Mouse (Mus musculus) retina, postnatal 7 days (tissue): ENCODE data around the gene Kif12.

Experiments
- DNase-seq: peaks from one replicate; pipeline ENCODE4 v3.0.0-alpha.2; 2012; ENCODE audit warnings: low read depth, low spot score

The Kif12 gene

DNA sequence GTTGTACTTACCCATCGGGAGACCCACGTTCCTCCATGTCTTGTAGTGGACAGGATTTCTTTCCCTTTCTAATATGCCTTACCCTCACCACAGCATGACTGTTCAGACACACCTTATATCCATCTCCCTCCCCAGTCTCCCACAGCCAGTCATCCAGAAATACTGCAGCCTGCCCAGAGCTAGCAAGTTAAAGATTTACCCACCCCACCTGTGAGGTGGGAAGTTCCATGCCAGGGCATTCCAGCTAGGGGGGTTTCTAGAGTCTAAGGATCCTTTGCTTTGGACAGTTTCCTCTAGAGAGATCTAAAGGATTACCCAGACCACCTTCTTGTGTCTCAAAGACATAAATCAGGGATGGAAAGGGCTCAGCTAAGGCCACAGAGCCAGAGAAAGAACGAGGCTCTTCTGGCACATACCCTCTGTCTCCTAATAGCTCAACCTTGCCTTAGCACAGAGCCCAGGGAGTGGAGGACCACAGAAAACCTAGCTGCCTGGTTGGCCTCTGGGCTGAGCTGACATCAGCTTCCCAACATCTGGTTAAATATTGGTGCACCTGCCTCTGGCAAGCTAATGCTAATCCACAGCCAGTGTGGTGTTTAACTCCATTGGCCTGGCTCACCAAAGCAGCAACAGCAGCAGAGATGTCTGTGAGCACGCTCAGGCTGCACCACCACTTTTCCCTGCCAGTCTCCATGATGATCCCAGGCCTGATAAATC is at the start of gene Kif12:
Gene Kif12 (minus strand): TSS at position 163 of the 717 bp plus-strand sequence.
- no peak for DNase-seq

DNA sequence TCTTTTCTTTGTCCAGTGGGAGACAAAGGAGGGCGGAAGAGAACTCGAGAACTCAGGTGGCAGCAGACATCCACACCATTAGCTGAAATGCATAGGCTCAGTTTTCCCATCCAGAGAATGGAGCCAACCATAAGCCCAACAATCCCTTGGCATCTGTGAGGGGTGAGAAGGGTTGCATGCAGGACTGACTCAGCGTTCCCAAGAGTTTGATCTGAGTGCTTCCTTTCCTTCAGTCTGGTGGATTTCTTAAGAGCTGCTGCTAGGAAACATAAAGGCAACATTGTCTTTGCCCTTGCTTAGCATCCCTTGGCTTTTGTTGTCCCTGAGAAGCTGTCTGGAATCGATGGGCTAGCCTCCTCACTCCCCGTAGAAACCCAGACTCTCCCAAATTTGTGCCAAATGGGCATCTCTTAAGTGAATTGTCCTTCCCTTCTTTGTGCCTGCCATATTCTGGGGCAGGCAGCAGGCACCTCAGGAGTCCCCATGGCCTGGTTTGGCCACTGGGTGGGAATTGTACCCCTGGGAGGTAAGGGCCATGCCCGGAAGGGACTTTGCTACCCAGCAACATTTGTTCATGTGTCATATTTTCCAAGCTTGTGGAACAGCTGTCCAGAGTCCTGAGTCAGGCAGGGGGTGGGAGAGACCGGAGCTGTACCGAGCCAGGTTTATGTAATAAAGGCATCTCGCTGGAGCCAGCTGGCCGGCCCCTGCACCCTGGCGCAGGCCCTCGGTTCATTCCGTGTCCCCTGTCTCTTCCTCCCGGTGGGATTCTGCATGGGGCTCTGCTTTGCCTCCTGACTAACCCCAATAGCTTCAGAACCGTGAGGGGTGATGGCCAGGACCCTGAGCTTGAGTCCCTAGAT is 49.4 kb upstream of the Kif12 start:
- no peak for DNase-seq

GRCm38 (mm10) chr4:63219635-63220034 is 47.7 kb upstream of the Kif12 start:
- DNase-seq = no peak

DNA sequence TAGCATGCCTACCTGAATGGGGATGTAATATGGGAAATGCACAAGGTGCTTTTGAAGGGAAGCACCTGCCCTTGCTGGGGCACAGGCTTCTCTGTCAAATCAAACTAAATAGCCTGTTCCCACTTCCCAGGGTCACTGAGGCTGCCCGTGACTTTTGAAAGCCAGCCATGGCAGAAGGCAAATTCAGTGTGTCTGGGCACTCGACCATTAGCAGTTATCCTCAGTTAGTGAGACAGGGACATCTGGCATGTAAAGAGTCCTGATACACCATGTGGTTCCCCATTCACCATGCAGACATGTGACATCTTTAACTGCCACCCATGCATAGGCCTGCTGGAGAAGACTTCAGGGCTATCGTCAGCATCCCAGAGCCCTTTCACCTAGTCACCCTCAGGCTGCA is 47.1 kb upstream of the Kif12 start:
- DNase-seq = no peak

DNA sequence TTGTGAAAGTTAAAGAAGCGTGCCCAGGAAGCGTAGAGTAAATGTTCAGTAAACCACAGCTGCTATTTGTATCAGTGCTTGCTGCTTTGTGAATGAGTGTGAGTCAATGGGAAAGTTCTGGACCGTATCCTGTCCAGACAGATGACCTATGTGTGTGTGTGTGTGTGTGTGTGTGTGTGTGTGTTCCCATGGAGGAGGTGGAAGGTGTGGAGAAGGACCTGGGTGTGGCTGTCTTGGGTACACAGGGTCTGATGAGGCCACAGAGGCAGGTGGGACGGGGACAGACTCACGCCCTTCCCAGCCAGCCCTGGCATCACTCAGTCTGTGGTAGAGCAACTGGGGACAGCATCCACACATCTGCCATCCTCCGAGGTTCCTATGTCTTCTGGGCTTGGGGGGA is 45.6 kb upstream of the Kif12 start:
- no peak for DNase-seq

DNA sequence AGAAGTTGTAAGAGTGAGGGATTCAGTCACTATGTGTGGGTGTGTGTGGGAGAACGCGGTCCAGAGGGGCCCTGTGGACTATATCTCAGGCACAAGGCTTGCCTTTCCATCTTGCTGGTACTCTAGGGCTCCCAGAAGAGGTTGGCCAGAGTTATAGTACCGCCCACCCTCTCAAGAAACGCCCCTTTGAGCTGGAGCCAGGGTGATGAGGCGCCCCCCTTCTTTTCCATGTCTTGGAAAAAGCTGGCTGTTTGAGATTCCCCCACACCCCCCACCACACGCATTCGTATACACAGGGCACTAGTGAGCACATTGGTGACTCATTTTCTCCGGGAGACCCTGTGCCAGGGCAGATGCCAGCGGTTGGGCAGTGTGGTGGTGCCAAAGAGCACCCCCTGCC is 44.6 kb upstream of the Kif12 start:
- DNase-seq = no peak

- DNase-seq = no peak
Observed at GRCm38 (mm10) chr4:63215993-63216531, 44.1 kb upstream of the Kif12 start.

- DNase-seq = peak; percentile 48
Observed at GRCm38 (mm10) chr4:63215185-63215992, 43.5 kb upstream of the Kif12 start.

- DNase-seq = no peak
Observed at GRCm38 (mm10) chr4:63213907-63214621, 42.1 kb upstream of the Kif12 start, which contains the start of gene Col27a1. Gene Col27a1, plus strand, starts transcription at chr4:63214004.

DNA sequence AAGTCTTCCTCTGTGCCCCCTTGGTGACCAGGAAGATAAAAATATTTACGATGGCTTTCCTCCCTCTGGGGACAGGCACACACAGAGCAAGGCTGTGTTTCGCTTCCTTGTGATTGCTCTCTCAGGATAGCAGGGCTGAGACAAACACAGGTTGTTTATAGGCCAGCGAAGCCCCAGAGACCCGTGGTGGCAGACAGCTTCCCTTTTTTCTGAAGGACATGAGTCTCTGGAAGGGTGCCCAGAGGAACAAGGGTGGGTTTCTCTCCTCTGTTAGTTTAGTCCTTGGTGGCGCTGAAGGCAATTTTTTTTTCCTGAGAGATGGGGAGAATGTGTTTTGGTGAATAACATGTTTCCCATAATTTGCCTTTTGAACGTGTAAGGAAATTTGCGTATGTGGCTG is 33.7 kb upstream of the Kif12 start:
- DNase-seq = no peak

GRCm38 (mm10) chr4:63203874-63204273 is 31.9 kb upstream of the Kif12 start:
- DNase-seq = no peak

- no peak for DNase-seq
Observed at GRCm38 (mm10) chr4:63199366-63199765, 27.4 kb upstream of the Kif12 start.

GRCm38 (mm10) chr4:63194366-63194765 is 22.4 kb upstream of the Kif12 start:
- DNase-seq = no peak

DNA sequence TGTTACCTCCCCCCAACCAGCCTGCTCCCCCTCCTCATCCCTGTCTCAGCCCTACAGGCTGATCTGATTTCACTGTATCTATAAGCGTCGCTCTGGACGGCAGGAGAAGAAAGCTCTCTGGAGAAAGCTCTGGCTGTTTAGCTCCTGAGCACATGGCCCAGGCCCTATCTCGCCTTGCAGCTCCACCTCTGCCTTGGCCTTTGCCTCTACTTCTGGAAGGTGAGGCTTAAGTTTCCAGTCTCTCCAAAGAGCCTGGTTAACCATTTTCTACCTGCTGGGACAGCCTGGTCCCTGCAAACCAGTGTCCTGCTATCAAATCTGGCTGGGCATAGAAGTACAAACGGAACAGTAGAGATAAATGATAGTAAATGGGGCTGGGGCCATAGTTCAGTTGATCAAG is 19.7 kb upstream of the Kif12 start:
- DNase-seq = no peak

DNA sequence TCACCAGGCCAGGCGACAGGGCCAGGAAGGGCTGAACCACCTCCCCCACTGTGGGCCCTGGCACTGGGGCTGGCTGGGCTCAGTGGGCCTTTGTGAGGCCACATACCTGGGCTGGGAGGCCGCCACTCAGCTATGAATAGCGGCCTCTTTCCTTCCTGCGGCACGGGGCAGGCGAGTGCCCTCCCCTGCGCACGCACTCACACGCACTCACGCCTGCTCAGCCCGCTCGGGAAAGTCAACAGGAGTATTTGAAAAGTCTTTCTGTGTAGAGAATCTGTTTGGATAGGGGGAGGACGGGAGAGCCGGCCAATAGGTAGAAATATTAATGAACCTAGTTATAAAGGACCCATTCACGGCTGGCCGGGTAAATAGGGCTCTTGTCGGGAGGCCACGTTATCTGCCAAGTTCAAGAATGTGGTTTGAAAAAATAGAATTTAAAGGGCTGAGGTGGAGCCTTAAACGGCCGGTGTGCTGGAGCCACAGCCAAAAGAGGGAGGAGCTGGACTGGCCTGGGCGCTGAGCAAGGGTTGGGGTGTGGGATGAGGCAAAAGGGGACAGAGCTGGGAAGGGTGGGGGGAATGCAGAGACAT is 14.4 kb upstream of the Kif12 start:
- DNase-seq = no peak

GRCm38 (mm10) chr4:63181556-63181955 is 9.6 kb upstream of the Kif12 start:
- DNase-seq = peak; percentile 42

DNA sequence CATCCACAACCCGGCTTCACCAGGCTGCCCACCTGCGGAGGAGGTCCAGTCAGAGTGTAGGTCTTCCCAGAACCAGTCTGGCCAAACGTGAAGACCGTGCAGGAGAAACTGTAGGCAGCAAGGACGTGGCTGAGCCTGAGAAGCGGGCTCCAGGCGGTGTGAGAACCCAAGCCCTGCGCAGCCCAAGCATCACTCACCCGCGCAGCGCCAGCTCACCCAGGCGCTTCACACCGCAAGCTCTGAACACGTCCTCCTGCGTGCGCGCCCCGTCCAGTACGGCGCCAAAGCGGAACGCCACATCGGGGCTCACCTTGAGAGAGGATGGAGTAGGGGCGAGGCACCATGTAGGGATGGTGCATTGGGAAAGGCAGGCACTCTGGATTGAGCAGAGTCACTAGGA is 809 bp downstream of the Kif12 start:
- no peak for DNase-seq

DNA sequence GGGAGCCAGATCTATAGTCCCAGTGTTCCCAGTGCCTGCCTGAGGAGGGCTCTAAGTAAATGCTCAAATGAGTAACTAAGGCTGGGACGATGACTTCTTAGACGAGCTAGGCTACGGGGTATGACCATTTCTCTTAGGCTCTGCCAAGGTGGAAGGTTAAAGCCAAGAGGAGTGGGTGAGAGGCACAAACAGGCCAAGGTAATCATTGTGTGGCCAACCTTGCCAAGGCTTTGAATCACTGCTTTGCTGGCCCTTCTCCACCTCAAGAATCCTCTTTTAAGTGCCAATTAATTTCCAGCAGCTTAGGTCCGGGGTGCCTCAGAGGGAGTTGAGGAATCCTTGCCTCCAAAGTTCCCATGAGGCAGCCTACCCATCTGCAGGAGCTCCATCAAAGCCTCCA is 1.9 kb downstream of the Kif12 start:
- DNase-seq = no peak

DNA sequence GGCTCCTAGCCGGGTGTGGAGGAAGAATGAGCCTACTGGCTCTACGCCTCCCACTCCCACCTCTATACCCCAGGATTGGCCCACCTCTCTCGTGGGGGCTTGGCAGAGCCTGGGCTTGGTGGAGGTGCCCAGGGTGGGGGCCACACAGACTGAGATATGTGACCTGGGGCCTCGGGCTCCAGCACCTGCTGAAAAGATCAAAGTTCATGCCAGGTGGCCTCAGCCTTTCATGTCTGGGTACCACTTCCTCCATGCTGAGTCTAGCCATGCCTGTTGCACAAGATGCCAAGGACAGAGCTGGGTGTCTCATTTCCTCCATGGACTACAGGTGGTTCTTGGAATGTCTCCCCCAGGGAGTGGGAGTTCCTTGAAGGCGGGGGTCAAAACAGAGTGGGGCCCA is 5.6 kb downstream of the Kif12 start:
- no peak for DNase-seq

- no peak for DNase-seq
Observed at GRCm38 (mm10) chr4:63165636-63166035, 6.3 kb downstream of the Kif12 start.
